Mouse (Mus musculus) c-Kit-positive CD71-positive TER-119-positive erythroid progenitor cells, embryonic 14.5 days (primary cell): ENCODE results near the gene Tmem53.
"Not testable (repeated sequence)": the region's sequence is repeated elsewhere in the genome, so short reads cannot be mapped to it uniquely, and the experiment has no call there.

Experiments
- DNase-seq: peaks from one replicate; pipeline ENCODE4 v3.0.0-alpha.2; 2013; ENCODE audit warnings: low spot score

Gene Tmem53

DNA sequence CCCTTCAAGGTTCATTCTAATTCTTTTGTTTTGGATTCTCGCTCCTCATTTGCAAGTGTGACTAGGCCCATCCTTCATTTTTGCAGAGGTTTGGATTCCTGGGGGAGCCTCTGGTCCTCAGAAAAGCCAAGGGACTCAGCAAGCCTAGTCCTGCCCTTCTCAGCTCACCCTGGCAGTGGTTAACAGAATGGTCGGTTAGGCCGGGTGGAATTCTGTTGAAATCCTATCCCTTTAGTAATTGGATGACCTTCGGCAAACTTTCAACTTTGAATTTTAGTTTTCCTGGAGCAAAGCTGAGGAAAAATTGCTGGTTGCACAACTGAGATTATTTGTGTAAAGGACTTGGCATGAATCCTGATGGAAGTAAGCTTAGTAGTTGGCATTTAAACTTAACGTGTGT is 600 bp downstream of the Tmem53 start:
- DNase-seq: no peak

- DNase-seq: no peak
Measured at GRCm38 (mm10) chr4:117252755-117253154, 1.0 kb downstream of the Tmem53 start.

- no peak for DNase-seq
Measured at GRCm38 (mm10) chr4:117253218-117254016, 1.7 kb downstream of the Tmem53 start.

DNA sequence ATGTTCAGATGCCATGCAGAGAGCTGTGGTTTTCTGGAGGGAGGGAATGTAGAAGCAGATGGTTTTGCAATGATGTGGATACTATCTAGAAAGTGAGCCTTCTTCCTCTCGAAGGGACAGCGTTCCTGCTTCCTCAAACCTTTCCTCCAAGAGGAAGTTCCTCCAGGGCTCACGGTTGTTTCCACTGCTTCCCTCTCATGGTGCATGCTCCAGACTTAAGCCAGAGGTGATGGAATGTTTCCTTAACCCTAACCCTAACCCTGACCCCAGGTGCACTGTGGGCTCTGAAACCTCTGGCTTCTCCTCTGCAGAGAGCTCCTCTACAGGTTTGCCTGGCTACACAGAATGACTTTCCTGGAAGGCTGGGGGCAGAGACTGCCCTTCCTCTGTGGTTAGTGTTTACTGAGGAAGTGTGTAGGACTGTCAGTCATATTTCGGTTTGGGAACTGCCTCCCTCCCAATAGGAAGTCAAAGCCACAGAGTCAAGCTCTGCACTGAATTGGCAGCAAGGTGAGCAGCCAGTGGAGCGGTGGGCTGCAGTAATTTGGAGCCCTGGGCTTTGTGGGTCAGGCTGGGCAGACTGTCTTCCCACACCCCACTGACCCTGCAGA is 2.4 kb downstream of the Tmem53 start:
- no peak for DNase-seq

DNA sequence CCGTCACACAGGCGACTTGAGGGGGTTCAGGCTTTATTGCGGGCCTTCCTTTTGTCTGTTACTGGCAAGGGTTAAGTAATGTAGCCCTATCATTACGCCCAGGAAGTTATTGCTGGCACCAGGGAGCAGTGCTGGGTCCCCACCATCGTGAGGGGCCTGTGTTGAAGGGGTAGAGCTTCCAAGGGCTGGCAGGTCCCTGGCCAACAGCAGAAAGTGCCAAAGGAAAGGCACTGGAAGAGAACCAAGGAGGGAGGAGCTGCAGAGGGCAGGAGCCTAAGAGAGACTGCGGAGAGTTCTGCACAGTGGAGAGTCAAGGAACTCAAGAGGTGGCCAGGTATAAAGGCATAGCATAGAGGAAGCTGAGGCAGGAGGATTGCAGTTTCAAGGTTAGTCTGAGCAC is 2.9 kb downstream of the Tmem53 start:
- no peak for DNase-seq

GRCm38 (mm10) chr4:117259909-117260308 is 8.2 kb downstream of the Tmem53 start:
- DNase-seq: not testable (repeated sequence)

- DNase-seq: no peak
Measured at GRCm38 (mm10) chr4:117261222-117261621, 9.5 kb downstream of the Tmem53 start.

GRCm38 (mm10) chr4:117262101-117262913 is 10.6 kb downstream of the Tmem53 start:
- DNase-seq: no peak

GRCm38 (mm10) chr4:117262987-117263386 is 11.2 kb downstream of the Tmem53 start:
- no peak for DNase-seq

GRCm38 (mm10) chr4:117267284-117267683 is 15.5 kb downstream of the Tmem53 start:
- peak; percentile 66 for DNase-seq

GRCm38 (mm10) chr4:117267831-117268437 is 16.2 kb downstream of the Tmem53 start:
- no peak for DNase-seq

DNA sequence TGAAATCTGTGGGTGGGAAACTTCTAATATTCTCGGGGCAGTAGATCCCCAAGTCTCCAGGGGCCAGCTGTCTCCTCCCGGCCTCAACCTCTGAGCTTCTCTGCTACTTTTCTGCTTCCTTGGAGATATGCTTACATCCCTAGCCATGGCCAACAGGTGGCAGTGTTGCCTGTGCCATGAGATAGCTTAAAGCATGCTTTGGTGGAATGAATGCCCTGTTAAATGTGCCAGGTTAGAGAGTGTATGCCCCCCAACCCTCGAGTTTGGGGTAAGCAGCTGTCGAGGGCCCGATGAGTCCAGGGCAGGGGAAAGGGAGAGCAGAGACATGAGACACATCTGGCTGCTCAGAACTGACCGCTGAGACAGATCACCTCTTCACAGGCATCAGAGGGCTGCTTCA is 18.5 kb downstream of the Tmem53 start:
- DNase-seq: peak; percentile 79

DNA sequence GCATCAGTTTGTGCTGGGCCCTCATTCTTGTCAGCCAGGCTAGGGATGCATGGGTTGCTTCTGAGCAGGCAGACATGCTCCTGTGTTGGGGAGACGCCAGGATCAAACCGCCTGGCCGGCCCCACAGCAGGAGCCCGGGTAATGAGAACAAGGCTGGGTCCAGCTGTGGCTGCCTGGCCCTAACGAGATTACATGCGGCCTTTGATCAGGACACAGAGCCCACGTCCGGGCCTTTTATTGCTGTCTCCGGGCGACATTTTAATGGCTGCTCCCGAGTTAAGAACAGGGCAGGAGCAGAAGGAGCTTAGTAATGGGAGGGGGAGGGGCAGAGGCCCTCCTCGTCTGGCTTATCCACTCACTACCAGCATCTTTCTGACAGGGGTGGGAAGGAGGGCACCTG is 20.7 kb downstream of the Tmem53 start:
- no peak for DNase-seq

GRCm38 (mm10) chr4:117274720-117275119 is 23.0 kb downstream of the Tmem53 start:
- DNase-seq: no peak

DNA sequence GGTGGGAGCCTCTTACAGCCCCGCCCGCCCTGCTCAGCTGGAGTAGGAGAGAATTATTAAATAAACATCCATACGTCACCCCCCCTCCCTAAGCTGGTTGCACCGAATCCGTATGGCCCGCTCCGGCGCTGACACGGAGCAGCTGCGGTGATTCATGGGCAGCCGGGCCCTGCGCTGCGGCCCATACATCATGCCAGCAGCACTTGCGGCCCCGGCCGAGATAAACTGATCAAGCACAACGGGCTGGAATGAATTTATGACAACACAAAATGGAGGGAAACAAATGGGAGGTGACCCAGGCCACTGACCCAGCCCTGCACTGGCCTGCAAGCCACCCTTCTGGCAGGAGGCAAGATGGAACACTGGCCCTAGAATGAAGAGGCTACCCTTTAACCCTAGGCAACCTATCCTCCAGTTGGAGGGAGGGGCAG is 24.5 kb downstream of the Tmem53 start:
- DNase-seq: no peak

GRCm38 (mm10) chr4:117277021-117277420 is 25.3 kb downstream of the Tmem53 start:
- no peak for DNase-seq

DNA sequence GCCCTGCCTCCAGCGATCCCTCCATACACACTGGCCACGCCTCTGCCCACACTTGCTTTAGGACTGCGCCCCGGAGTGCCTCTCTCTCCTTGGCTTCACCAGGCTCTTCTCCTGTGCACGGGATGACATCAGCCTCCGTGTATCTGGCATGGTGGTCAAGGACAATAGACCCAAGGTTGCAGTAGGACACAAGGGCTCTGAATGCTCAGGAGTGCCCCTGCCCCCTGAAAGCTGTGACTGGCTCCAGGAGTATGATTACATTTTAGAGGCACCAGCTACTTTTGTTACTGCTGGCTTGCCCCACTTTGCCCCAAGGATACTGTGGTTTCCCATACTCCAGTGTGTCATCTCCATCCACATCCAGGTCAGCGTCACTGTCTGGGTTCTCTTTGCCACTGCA is 25.9 kb downstream of the Tmem53 start:
- no peak for DNase-seq

GRCm38 (mm10) chr4:117278381-117279252 is 26.9 kb downstream of the Tmem53 start:
- no peak for DNase-seq

- no peak for DNase-seq
Measured at GRCm38 (mm10) chr4:117279253-117279642, 27.5 kb downstream of the Tmem53 start.

GRCm38 (mm10) chr4:117280397-117280930 is 28.7 kb downstream of the Tmem53 start:
- no peak for DNase-seq
